Mouse (Mus musculus): ENCODE results near the gene Ogg1.

The Ogg1 gene

GRCm38 (mm10) chr6:113367574-113367973, 40.8 kb downstream of the Ogg1 start:
- intact Hi-C loops (cut with DNase I): no loop called here

GRCm38 (mm10) chr6:113368124-113368523, 41.4 kb downstream of the Ogg1 start:
- intact Hi-C loops (cut with DNase I): no loop called here

- intact Hi-C loops (cut with DNase I): no loop called here
These were observed 41.8 kb downstream of the Ogg1 start for GRCm38 (mm10) chr6:113368577-113368976.

- intact Hi-C loops (cut with DNase I): no loop called here
These were observed 43.6 kb downstream of the Ogg1 start for GRCm38 (mm10) chr6:113370194-113370929.

GRCm38 (mm10) chr6:113373491-113373890, 46.7 kb downstream of the Ogg1 start:
- intact Hi-C loops (cut with DNase I): no loop called here

- intact Hi-C loops (cut with DNase I): loop anchor here (2.0 to 5.0 kb wide), 2 partner anchors 35 to 50 kb away; partner anchors contain the start of genes Camk1 and Ogg1
These were observed 50.4 kb downstream of the Ogg1 start for GRCm38 (mm10) chr6:113377172-113377495.

GRCm38 (mm10) chr6:113377496-113378385, 51.0 kb downstream of the Ogg1 start, which contains the start of the genes Tada3 and Arpc4:
Gene Tada3, minus strand, starts transcription at chr6:113377883.
Gene Arpc4, plus strand, starts transcription at chr6:113378115.
- intact Hi-C loops (cut with DNase I): loop anchor here (2.0 to 5.0 kb wide), 2 partner anchors 35 to 51 kb away; partner anchors contain the start of genes Camk1 and Ogg1

GRCm38 (mm10) chr6:113379246-113379645, 52.5 kb downstream of the Ogg1 start:
- intact Hi-C loops (cut with DNase I): loop anchor here (5.0 kb wide), 1 partner anchor 37 kb away; the partner anchor contains the start of gene Camk1

- intact Hi-C loops (cut with DNase I): no loop called here
These were observed 53.7 kb downstream of the Ogg1 start for GRCm38 (mm10) chr6:113380480-113380879.

- intact Hi-C loops (cut with DNase I): no loop called here
These were observed 57.7 kb downstream of the Ogg1 start for GRCm38 (mm10) chr6:113384351-113384927.
